Mouse (Mus musculus): ENCODE measurements around the gene Relch.

GRCm38 (mm10) chr1:105718358-105718757 is 54.7 kb downstream of the Relch start:
- TF ChIP-seq EP300 (optimal IDR thresholded peaks at IDR 0.05) (no peak), CTCF (IDR thresholded peaks at IDR 0.05; ENCODE audit: low read depth) (no peak)
